Mouse (Mus musculus): ENCODE data around the gene Gstcd. TPM values are rescaled to one million over a fixed set of nuclear protein-coding genes. Genes with fewer than 3 reads are reported as not detected.

The Gstcd gene
- polyA plus RNA-seq, 1 experiment from 2014 or later = 3.7 TPM

DNA sequence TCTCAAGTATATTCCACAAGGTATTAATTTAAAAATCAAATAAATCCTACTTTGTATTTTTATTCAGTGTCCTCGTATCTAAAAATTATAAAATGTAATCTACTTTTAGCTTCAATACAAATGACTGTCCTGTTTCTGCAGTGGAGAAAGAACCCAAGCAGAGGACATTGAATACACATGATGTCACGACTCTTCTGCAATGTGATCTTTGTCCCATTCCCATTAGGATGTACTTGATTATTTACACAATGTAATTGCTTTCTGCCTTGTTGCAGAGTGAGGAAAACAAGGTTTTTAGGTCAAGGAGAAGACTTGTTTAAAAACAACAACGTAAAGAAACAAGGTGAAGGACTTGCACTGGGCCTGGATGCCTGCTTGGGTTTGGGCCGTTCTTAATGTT is 84.6 kb downstream of the Gstcd start:
- 75% methylated on average over 4 of the region's 4 CpGs for WGBS (ENCODE audit: insufficient replicate concordance)
- ATAC-seq (ENCODE audit: low read depth) (no peak), DNase-seq (no peak)
- no peak overlapping the region for H3K4me3 ChIP-seq (replicated peaks)
- H3K4me2 ChIP-seq = no peak overlapping the region
- no peaks in the 10 kb centered on the region for H3K27me3 ChIP-seq
- H3K4me1 ChIP-seq (replicated peaks) = no peaks in the 10 kb centered on the region
- no peak overlapping the region for H3K27ac ChIP-seq
- no peaks in the 10 kb centered on the region for H3K9me3 ChIP-seq (replicated peaks)
- peaks cover 8% of the 10 kb centered on the region for H3K36me3 ChIP-seq
- H3K9ac ChIP-seq = no peak overlapping the region

DNA sequence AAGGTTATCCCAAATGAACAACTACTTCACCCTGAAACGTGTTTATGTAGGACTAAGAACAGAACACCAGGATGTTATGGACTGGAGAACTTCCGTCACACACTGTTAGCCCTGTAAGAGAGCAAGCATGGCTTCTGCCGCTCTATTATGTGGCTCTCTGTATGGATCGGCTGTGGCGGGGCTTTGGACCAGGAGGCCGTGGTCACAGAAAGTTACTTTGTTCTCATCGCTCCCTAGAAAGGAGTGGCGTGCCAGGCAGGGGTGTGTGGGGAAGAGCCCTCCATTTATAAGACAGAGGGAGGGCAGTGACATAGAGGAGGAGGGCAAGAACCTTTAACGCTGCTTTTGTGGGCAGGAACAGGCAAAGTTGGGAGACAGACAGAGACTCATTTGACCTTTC is 95.5 kb downstream of the Gstcd start:
- no peak for ATAC-seq (ENCODE audit: low read depth)

DNA sequence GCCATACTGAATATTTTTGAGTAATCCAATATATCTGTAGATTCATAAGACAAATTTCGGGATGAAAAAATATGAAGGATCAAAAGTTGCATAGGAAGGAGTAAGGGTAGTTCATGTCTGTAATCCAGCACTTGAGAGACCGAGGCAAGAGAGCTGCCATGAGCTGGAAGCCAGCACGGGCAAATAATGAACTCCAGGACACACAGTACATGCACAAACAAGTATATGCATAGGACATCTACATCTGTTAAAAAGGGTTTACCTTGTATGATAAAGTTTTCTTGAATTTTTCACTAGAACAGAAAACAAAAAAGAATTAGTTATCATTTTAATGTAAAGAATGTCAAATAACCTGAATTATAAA is 95.9 kb downstream of the Gstcd start:
- Histone ChIP-seq H3K27me3 (no peaks in the 10 kb centered on the region), H3K9ac (no peak overlapping the region), H3K4me1 (replicated peaks) (no peaks in the 10 kb centered on the region), H3K36me3 (peaks cover 26% of the 10 kb centered on the region), H3K4me3 (replicated peaks) (no peak overlapping the region), H3K4me2 (no peak overlapping the region), H3K9me3 (replicated peaks) (no peaks in the 10 kb centered on the region), H3K27ac (no peak overlapping the region)
- ATAC-seq (ENCODE audit: low read depth) (no peak), DNase-seq (no peak)
- 75% methylated on average over 3 of the region's 3 CpGs for WGBS (ENCODE audit: insufficient replicate concordance)

More for the DNA sequence above, 95.5 kb downstream of the Gstcd start:
- Histone ChIP-seq H3K4me3 (replicated peaks) (no peak overlapping the region), H3K27me3 (no peaks in the 10 kb centered on the region), H3K36me3 (peaks cover 26% of the 10 kb centered on the region), H3K4me1 (replicated peaks) (no peaks in the 10 kb centered on the region), H3K9ac (no peak overlapping the region), H3K9me3 (replicated peaks) (no peaks in the 10 kb centered on the region), H3K27ac (no peak overlapping the region), H3K4me2 (no peak overlapping the region)
- no peak for DNase-seq
- WGBS (ENCODE audit: insufficient replicate concordance) = 81% methylated on average over 9 of the region's 9 CpGs

DNA sequence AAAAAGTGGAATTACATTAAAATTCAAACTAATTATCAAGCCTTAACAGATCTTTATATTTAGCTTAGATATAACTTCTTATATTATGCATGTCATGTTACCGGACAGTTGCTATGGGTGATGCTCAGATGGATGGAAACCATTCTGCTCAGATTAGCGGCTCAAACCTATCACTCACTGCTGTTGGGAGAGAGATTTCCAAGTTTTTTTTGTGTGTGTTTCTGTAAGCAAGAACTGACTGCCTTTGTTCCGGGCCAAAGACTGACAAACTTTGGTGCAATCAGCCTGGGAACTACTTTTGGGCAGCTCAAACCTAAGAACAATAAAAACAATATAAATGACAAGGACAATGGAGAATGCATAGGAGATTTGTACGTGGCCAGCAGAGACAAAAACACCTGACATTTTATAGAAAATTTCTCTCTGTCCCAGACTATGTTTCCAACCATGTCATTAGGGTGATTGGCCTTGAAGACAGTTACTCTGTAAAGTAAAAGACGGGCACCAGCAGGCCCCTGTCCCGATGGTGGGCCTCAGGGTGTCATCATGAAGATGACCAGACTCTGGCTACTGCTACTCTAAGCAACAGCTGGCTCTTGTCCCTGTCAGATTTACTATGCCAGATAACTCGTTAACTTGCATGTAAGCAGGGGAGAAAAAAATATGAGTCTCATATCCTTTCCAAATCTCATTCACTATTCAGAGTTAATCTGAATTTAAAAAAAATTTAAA is 96.5 kb downstream of the Gstcd start:
- Histone ChIP-seq H3K4me1 (replicated peaks) (no peaks in the 10 kb centered on the region), H3K36me3 (peaks cover 26% of the 10 kb centered on the region), H3K9me3 (replicated peaks) (no peaks in the 10 kb centered on the region), H3K9ac (no peak overlapping the region), H3K27me3 (no peaks in the 10 kb centered on the region), H3K4me3 (replicated peaks) (no peak overlapping the region), H3K27ac (no peak overlapping the region), H3K4me2 (no peak overlapping the region)
- ATAC-seq (ENCODE audit: low read depth) (no peak), DNase-seq (no peak)
- WGBS (ENCODE audit: insufficient replicate concordance) = 81% methylated on average over 7 of the region's 7 CpGs

DNA sequence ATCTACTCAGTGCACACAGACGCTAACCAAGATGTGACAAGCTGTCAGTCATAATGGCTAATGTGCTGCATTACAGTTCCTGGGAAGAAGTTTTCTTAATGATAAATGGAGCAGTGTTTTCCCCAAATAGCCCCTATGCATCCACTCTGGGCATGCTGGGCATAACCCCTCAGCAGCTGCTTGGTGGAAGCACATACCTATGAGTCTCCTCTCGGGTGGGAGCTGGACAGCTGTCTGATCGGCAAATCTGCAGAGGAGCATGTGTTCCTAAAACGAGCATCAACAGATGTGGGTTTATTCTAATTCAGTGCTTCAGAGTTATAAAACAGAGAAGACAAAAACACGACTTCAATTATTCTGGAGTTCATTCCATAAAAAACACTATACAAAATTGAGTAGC is 105.6 kb downstream of the Gstcd start:
- no peaks in the 10 kb centered on the region for H3K4me1 ChIP-seq (replicated peaks)
- H3K4me2 ChIP-seq = no peak overlapping the region
- no peak overlapping the region for H3K4me3 ChIP-seq (replicated peaks)
- H3K36me3 ChIP-seq = peaks cover 11% of the 10 kb centered on the region
- 82% methylated on average over 5 of the region's 5 CpGs for WGBS (ENCODE audit: insufficient replicate concordance)
- H3K9ac ChIP-seq = no peak overlapping the region
- ATAC-seq (ENCODE audit: low read depth) (no peak), DNase-seq (no peak)
- H3K27me3 ChIP-seq = no peaks in the 10 kb centered on the region
- H3K9me3 ChIP-seq (replicated peaks) = no peaks in the 10 kb centered on the region
- no peak overlapping the region for H3K27ac ChIP-seq

DNA sequence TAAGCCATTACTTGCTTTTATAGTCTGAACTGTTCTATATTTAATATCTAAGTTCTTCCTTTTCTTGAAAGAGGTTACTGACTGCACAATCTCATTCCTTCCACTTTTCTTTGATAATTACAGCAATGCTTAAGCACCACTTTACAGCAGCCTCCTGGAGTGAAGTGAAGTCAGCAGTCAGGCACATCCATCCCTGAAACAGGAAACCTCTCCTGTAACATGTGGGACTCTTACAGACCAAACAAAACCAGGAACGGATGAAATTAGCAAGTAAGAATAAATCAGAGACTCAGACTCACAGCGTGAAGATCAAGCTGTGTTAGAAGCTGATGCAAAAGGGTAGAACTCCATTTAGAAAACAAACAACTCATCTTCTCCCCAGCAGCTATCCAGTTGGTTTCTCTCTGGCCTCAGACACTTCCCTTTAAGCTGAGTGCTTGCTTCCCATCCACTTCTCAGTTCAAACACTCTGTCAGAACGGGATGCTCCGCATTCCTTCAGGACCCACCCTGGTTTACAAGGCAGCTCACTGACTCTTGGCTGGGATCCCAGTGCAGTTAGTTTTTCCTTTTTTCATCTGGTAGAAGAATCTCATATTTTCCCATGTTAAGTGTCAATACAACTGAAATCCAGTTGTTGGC is 107.9 kb downstream of the Gstcd start:
- Histone ChIP-seq H3K27me3 (no peaks in the 10 kb centered on the region), H3K27ac (no peak overlapping the region), H3K4me3 (replicated peaks) (no peak overlapping the region), H3K9ac (no peak overlapping the region), H3K4me2 (no peak overlapping the region), H3K36me3 (peaks cover 26% of the 10 kb centered on the region), H3K9me3 (replicated peaks) (no peaks in the 10 kb centered on the region), H3K4me1 (replicated peaks) (no peaks in the 10 kb centered on the region)
- DNase-seq (no peak), ATAC-seq (ENCODE audit: low read depth) (no peak)
- WGBS (ENCODE audit: insufficient replicate concordance) = 77% methylated on average over 4 of the region's 4 CpGs

DNA sequence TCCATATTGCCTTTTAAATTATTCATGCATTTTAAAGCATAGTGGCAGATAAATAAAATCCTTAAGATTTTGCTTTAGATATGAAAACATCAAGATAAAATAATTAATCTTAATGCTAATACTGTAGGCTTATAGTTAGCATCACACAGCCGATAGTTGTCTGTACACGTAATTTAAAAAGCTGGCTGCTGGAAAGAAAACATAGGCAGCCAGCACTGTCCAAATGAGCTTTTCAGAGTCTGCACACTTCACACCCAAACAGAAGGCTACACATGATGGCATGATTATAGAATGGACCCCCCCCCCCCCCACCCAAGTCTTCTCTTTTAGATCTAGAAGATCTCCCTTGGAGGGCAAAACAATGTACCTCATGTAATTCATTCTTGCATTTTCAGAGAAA is 109.9 kb downstream of the Gstcd start:
- Histone ChIP-seq H3K4me3 (replicated peaks) (no peak overlapping the region), H3K36me3 (peaks cover 28% of the 10 kb centered on the region), H3K27me3 (no peaks in the 10 kb centered on the region), H3K9ac (no peak overlapping the region), H3K9me3 (replicated peaks) (no peaks in the 10 kb centered on the region), H3K4me2 (no peak overlapping the region), H3K27ac (no peak overlapping the region), H3K4me1 (replicated peaks) (no peaks in the 10 kb centered on the region)
- ATAC-seq (ENCODE audit: low read depth) = no peak
- DNase-seq = no peak
- 91% methylated on average over 2 of the region's 2 CpGs for WGBS (ENCODE audit: insufficient replicate concordance)

DNA sequence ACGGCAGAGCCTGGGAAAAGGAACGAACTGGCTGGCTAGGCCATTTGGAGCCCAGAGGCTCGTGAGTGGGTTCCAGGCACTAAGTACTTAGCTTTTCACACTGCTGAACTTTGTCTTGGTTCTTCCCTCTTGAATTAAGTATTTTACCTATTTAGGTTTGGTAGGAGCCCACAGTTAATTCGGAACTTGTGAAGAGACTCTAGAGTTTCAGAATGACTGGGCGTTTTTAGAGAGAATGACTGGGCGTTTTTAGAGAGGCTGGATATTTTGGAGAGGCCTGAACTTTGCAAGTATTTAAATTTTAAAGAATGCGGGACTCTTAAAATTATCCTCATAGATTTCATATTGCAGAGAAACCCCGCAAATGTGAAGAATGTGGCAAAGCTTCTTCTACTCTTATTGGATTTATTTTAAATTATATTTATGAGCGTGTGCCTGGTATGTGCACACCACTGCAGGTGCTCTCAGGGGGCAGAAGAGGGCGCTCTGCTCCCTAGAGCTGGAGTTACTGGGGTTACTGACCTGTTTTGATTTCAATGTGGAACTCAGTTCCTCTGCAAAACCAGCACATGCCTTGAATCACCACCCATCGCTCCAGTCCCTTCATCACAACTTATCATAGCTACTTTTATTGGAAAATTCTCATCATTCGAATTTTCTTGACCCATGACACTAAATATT is 111.9 kb downstream of the Gstcd start:
- Histone ChIP-seq H3K9ac (no peak overlapping the region), H3K4me2 (no peak overlapping the region), H3K27ac (no peak overlapping the region), H3K4me3 (replicated peaks) (no peak overlapping the region), H3K36me3 (peaks cover 24% of the 10 kb centered on the region), H3K4me1 (replicated peaks) (no peaks in the 10 kb centered on the region), H3K27me3 (no peaks in the 10 kb centered on the region), H3K9me3 (replicated peaks) (no peaks in the 10 kb centered on the region)
- ATAC-seq (ENCODE audit: low read depth) = no peak
- no peak for DNase-seq
- WGBS (ENCODE audit: insufficient replicate concordance) = 79% methylated on average over 12 of the region's 12 CpGs

DNA sequence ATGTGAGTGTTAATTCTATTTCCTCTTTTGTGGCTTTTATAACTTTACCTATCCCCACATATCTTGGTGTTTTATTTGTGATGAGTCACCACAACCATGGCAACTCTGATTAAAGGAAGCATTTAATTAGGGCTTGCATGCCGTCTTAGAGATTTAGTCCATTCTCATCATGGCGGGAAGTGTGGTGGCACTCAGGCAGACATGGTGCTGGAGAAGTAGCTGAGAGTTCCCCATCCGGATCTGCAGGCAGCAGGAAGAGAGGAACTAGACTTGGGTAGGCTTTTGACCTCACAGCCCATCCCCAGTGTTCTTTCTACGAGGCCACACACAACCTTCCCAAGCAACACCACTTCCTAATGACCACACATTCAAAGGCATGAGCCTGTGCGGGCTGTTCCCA is 125.6 kb downstream of the Gstcd start:
- Histone ChIP-seq H3K4me3 (replicated peaks) (no peak overlapping the region), H3K36me3 (no peaks in the 10 kb centered on the region), H3K4me2 (no peak overlapping the region), H3K9ac (no peak overlapping the region), H3K27me3 (no peaks in the 10 kb centered on the region), H3K4me1 (replicated peaks) (no peaks in the 10 kb centered on the region), H3K9me3 (replicated peaks) (no peaks in the 10 kb centered on the region), H3K27ac (no peak overlapping the region)
- ATAC-seq (ENCODE audit: low read depth) = no peak
- 39% methylated on average over 5 of the region's 5 CpGs for WGBS (ENCODE audit: insufficient replicate concordance)
- no peak for DNase-seq

DNA sequence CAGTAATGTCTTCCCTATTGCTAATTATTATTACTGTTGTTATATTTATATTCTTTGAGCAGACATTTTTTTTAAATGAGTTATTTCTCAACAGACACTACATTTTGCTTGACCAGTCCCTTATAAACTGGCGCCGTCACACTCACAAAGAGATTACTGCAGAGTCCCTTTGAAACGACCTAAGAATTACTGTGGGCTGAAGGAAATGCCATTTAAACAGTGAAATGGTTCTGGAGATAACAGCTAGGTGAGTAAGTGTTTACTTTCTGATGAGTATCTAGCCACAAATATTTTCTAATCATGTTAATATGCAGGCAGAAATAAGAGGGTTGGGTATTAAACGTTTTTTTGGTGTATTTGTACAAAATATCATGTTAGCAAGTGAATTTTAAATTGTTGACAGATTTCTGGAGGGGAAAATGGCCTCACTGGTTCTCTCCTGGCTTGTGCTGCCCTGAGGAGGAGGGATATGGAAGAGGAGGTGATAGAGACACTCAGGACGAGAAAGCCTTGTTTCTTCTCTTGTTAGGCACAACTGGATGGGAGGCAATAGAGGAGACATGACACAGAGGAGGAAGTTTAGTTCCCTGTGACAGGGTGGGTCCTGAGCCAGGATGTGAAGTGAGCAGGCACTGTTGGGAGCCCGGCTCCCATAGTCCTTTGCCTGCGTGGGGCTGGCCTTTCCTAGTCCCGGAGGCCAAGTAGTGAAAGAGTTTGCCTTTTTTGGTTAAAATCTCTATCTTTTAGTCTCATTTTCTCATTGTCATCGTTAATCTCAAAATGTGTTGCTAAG is 126.9 kb downstream of the Gstcd start:
- ATAC-seq (ENCODE audit: low read depth) (no peak), DNase-seq (no peak)
- Histone ChIP-seq H3K9me3 (replicated peaks) (no peaks in the 10 kb centered on the region), H3K4me2 (no peak overlapping the region), H3K36me3 (no peaks in the 10 kb centered on the region), H3K27ac (no peak overlapping the region), H3K4me3 (replicated peaks) (no peak overlapping the region), H3K4me1 (replicated peaks) (no peaks in the 10 kb centered on the region), H3K9ac (no peak overlapping the region), H3K27me3 (no peaks in the 10 kb centered on the region)
- WGBS (ENCODE audit: insufficient replicate concordance) = 52% methylated on average over 9 of the region's 9 CpGs

DNA sequence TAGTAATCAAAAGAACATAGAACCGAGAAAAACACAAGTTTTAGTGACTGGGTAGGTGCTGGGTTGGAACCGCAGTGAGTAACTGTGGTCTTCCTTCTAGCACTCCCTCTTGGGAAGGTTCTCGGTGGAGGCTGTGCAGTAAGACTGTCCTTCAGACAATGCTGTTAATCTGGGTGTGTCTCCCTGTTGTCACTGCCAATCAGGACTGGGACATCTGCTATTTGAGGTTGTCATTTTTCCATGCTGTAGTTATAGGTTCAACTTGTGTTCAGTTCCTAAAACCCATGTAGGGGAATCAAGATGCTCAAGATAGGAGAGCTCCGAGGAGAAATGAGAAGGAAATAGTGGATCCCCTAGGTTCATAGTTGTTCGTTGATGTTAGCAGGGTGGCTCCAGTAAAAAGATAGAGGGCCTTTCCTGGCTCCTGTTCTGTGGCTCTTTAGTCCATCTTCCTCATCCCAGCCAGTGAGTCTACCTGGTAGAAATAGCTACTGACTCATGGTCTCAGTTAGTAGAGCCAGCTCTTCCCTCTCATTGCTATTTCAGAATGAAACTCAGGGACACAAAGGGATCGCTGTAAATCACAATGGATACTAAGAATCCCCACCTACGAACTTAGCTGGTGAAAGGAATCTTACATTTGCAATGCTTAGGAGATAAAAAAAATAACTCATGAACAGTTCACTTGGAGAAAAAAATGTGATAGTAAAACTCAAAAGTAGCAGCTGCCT is 129.0 kb downstream of the Gstcd start:
- Histone ChIP-seq H3K27me3 (no peaks in the 10 kb centered on the region), H3K9me3 (replicated peaks) (no peaks in the 10 kb centered on the region), H3K36me3 (no peaks in the 10 kb centered on the region), H3K9ac (no peak overlapping the region), H3K4me2 (no peak overlapping the region), H3K4me3 (replicated peaks) (no peak overlapping the region), H3K27ac (no peak overlapping the region), H3K4me1 (replicated peaks) (no peaks in the 10 kb centered on the region)
- WGBS (ENCODE audit: insufficient replicate concordance) = 63% methylated on average over 7 of the region's 7 CpGs
- ATAC-seq (ENCODE audit: low read depth) = no peak
- DNase-seq = no peak
